Mouse (Mus musculus): ENCODE measurements around the gene Olfr943.

DNA sequence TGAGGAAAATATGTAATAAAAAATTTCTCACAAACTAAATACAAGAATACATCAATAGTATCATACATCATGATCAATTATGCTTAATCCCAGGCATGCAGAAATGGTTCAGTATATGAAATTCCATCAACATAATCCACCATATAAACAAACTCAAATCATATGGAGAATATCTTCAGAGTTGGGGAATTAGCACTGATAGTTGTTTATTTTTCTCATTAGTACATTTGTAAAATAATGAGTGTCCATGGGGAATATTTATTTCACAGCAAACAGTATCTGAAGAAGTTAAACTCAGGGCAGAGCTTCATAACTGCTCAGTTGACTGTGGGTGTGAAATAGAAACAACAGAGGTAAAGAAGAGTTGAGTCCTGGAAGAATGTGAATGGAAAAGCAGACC lies 35.5 kb downstream of the Olfr943 start, which contains the start of gene Olfr944:
- TF ChIP-seq TAL1 (IDR thresholded peaks at IDR 0.05; ENCODE audit: low read length): no peak
- TF ChIP-seq GATA1 (IDR thresholded peaks at IDR 0.05; ENCODE audit: low read length): no peak
